Mouse (Mus musculus) embryonic facial prominence, embryonic 10.5 days (tissue): ENCODE data around the gene Tjp3. TPM values are rescaled to one million over a fixed set of nuclear protein-coding genes. Genes with fewer than 3 reads are reported as not detected.

Experiments
- DNase-seq: peaks from one replicate; pipeline ENCODE4 v3.0.0-alpha.2; 2017; ENCODE audit warnings: low spot score
- H3K27ac ChIP-seq: fragments of 300-500 bp; sonication (generic); replicated peaks from 2 replicates; pipeline ENCODE4 v1.5.1; 2016; ENCODE audit warnings: mild to moderate bottlenecking
- H3K27me3 ChIP-seq: fragments of 300-500 bp; sonication (generic); replicated peaks from 2 replicates; pipeline ENCODE4 v1.6.1; 2016; ENCODE audit warnings: low read depth, mild to moderate bottlenecking; ENCODE audit not compliant: poor library complexity, severe bottlenecking
- H3K36me3 ChIP-seq: fragments of 300-500 bp; sonication (generic); replicated peaks from 2 replicates; pipeline ENCODE4 v1.6.1; 2016; ENCODE audit warnings: mild to moderate bottlenecking, moderate library complexity
- H3K4me1 ChIP-seq: fragments of 300-500 bp; sonication (generic); 2 replicates; pipeline ENCODE4 v1.6.1; 2016
- H3K4me3 ChIP-seq: fragments of 300-500 bp; sonication (generic); 2 replicates; pipeline ENCODE4 v1.5.1; 2016; ENCODE audit warnings: mild to moderate bottlenecking, moderate library complexity
- H3K9me3 ChIP-seq: fragments of 300-500 bp; sonication (generic); 2 replicates; pipeline ENCODE4 v1.6.1; 2016; ENCODE audit warnings: mild to moderate bottlenecking
- WGBS: fragments of 180-500 bp; shearing (Covaris S2); methylation state at CpG from one replicate; pipeline ENCODE4 v1.1.7; 2016; 5-methylcytosine and 5-hydroxymethylcytosine counted together
- polyA plus RNA-seq: library from polyadenylated mRNA; unstranded; fragments of >200 nt; fragmentation: Nextera tagmentation; extraction: Ambion mirVana; gene quantifications from 2 replicates; pipeline ENCODE4 v1.2.1, GENCODE M21; 2016

Tjp3 gene
- polyA plus RNA-seq, 1 experiment from 2014 or later = 8.9 TPM

- peak; percentile 49 for DNase-seq
Observed at GRCm38 (mm10) chr10:81316338-81317060, 25.1 kb upstream of the Tjp3 start.

GRCm38 (mm10) chr10:81315587-81315986, 24.2 kb upstream of the Tjp3 start:
- Histone ChIP-seq H3K9me3 (no peaks in the 10 kb centered on the region), H3K4me1 (peaks cover 43% of the 10 kb centered on the region), H3K4me3 (no peak overlapping the region), H3K27ac (no peak overlapping the region), H3K36me3 (peaks cover 83% of the 10 kb centered on the region), H3K27me3 (0 out of 2 replicates have a peak, but pooled peaks cover 6% of the 10 kb centered on the region)
- DNase-seq = no peak
- WGBS = 89% methylated on average over 16 of the region's 16 CpGs

More at GRCm38 (mm10) chr10:81316338-81317060, 25.1 kb upstream of the Tjp3 start:
- H3K27me3 ChIP-seq = 0 out of 2 replicates have a peak, but pooled peaks cover 6% of the 10 kb centered on the region
- H3K4me3 ChIP-seq = peak overlapping the region; percentile 44
- peaks cover 74% of the 10 kb centered on the region for H3K36me3 ChIP-seq
- no peaks in the 10 kb centered on the region for H3K9me3 ChIP-seq
- H3K4me1 ChIP-seq = peaks cover 44% of the 10 kb centered on the region
- H3K27ac ChIP-seq = peak overlapping the region; percentile 63
- WGBS = 41% methylated on average over 16 of the region's 16 CpGs

GRCm38 (mm10) chr10:81314201-81314600, 22.8 kb upstream of the Tjp3 start:
- no peak for DNase-seq
- Histone ChIP-seq H3K4me1 (peaks cover 36% of the 10 kb centered on the region), H3K27me3 (0 out of 2 replicates have a peak, but pooled peaks cover 6% of the 10 kb centered on the region), H3K9me3 (no peaks in the 10 kb centered on the region), H3K27ac (no peak overlapping the region), H3K36me3 (peaks cover 97% of the 10 kb centered on the region), H3K4me3 (no peak overlapping the region)
- WGBS = 83% methylated on average over 7 of the region's 7 CpGs

- peak overlapping the region; percentile 21; the same call in 1 of the 2 replicates for H3K4me3 ChIP-seq
- peaks cover 30% of the 10 kb centered on the region for H3K4me1 ChIP-seq
- H3K27ac ChIP-seq = no peak overlapping the region
- H3K9me3 ChIP-seq = no peaks in the 10 kb centered on the region
- peaks cover 100% of the 10 kb centered on the region for H3K36me3 ChIP-seq
- WGBS = 94% methylated on average over 13 of the region's 13 CpGs
- no peak for DNase-seq
- H3K27me3 ChIP-seq = 0 out of 2 replicates have a peak, but pooled peaks cover 6% of the 10 kb centered on the region
Observed at GRCm38 (mm10) chr10:81313581-81313980, 22.2 kb upstream of the Tjp3 start.

- Histone ChIP-seq H3K9me3 (no peaks in the 10 kb centered on the region), H3K4me3 (no peak overlapping the region), H3K27me3 (no peaks in the 10 kb centered on the region), H3K27ac (no peak overlapping the region), H3K4me1 (peaks cover 2% of the 10 kb centered on the region), H3K36me3 (peaks cover 96% of the 10 kb centered on the region)
- WGBS = 90% methylated on average over 5 of the region's 5 CpGs
- DNase-seq = no peak
Observed at GRCm38 (mm10) chr10:81309571-81309970, 18.2 kb upstream of the Tjp3 start.

DNA sequence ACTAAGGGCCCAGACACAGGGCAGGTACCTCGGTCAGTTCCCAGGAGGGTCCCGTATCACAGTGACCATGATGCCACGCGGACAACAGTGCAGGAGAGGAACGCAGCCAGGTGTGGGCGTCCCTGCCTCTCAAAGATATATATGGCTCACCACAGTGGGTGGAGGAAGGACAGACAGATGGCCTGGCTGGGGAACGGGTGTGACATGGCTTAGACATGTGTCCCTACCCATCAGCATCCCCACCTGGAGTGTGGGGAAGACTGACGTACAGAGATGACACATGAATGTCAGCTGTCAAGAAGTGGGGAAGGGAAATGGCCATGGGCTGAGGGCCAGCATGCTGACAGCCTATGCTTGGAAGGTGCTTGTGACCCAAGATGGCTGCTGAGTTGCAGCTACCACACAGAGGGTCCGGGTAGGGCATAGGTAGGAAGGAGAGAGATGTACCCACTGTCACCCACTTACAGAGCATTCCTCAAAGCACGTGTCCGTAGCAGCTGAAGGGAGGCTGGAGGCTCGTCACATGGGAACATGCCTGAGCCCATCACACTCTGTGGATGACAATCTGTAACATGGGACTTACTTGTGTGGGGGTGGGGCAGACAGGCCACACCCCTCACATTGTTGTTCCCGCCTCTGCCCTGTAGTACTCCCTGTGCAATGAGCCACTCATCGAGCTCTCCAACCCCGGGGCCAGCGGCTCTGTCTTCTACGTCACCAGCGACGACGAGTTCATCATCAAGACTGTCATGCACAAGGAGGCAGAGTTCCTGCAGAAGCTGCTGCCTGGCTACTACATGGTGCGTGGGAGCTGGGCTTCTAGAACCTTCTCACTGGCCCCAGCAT, 15.7 kb upstream of the Tjp3 start:
- H3K36me3 ChIP-seq = peaks cover 81% of the 10 kb centered on the region
- H3K4me1 ChIP-seq = peaks cover 26% of the 10 kb centered on the region
- 94% methylated on average over 21 of the region's 21 CpGs for WGBS
- DNase-seq = no peak
- H3K27me3 ChIP-seq = no peaks in the 10 kb centered on the region
- H3K9me3 ChIP-seq = no peaks in the 10 kb centered on the region
- no peak overlapping the region for H3K27ac ChIP-seq
- H3K4me3 ChIP-seq = no peak overlapping the region

GRCm38 (mm10) chr10:81306173-81306668, 14.8 kb upstream of the Tjp3 start:
- Histone ChIP-seq H3K36me3 (peaks cover 79% of the 10 kb centered on the region), H3K4me3 (no peak overlapping the region), H3K4me1 (peaks cover 32% of the 10 kb centered on the region), H3K27ac (no peak overlapping the region), H3K27me3 (no peaks in the 10 kb centered on the region), H3K9me3 (no peaks in the 10 kb centered on the region)
- WGBS = 95% methylated on average over 12 of the region's 12 CpGs
- no peak for DNase-seq

GRCm38 (mm10) chr10:81305663-81306062, 14.3 kb upstream of the Tjp3 start:
- 93% methylated on average over 14 of the region's 14 CpGs for WGBS
- Histone ChIP-seq H3K36me3 (peaks cover 77% of the 10 kb centered on the region), H3K4me1 (peaks cover 38% of the 10 kb centered on the region), H3K27ac (no peak overlapping the region), H3K9me3 (no peaks in the 10 kb centered on the region), H3K4me3 (no peak overlapping the region), H3K27me3 (no peaks in the 10 kb centered on the region)
- no peak for DNase-seq

GRCm38 (mm10) chr10:81304597-81305238, 13.3 kb upstream of the Tjp3 start:
- 24% methylated on average over 8 of the region's 9 CpGs for WGBS
- no peak overlapping the region for H3K27ac ChIP-seq
- no peak overlapping the region for H3K4me3 ChIP-seq
- H3K9me3 ChIP-seq = no peaks in the 10 kb centered on the region
- DNase-seq = peak; percentile 64
- H3K27me3 ChIP-seq = no peaks in the 10 kb centered on the region
- H3K36me3 ChIP-seq = peaks cover 76% of the 10 kb centered on the region
- peaks cover 48% of the 10 kb centered on the region for H3K4me1 ChIP-seq

GRCm38 (mm10) chr10:81303761-81304160, 12.4 kb upstream of the Tjp3 start:
- peaks cover 68% of the 10 kb centered on the region for H3K36me3 ChIP-seq
- H3K4me3 ChIP-seq = no peak overlapping the region
- no peak for DNase-seq
- H3K27ac ChIP-seq = peak overlapping the region; percentile 36; the same call in 1 of the 2 replicates
- no peaks in the 10 kb centered on the region for H3K9me3 ChIP-seq
- H3K27me3 ChIP-seq = no peaks in the 10 kb centered on the region
- peaks cover 57% of the 10 kb centered on the region for H3K4me1 ChIP-seq
- 77% methylated on average over 7 of the region's 7 CpGs for WGBS

GRCm38 (mm10) chr10:81303258-81303657, 11.9 kb upstream of the Tjp3 start:
- H3K4me1 ChIP-seq = peaks cover 57% of the 10 kb centered on the region
- H3K36me3 ChIP-seq = peaks cover 68% of the 10 kb centered on the region
- no peaks in the 10 kb centered on the region for H3K9me3 ChIP-seq
- no peaks in the 10 kb centered on the region for H3K27me3 ChIP-seq
- no peak for DNase-seq
- H3K27ac ChIP-seq = peak overlapping the region; percentile 36
- WGBS = 78% methylated on average over 10 of the region's 10 CpGs
- 0 out of 2 replicates have a peak overlapping the region, but pooled peaks have one; percentile 9 for H3K4me3 ChIP-seq

DNA sequence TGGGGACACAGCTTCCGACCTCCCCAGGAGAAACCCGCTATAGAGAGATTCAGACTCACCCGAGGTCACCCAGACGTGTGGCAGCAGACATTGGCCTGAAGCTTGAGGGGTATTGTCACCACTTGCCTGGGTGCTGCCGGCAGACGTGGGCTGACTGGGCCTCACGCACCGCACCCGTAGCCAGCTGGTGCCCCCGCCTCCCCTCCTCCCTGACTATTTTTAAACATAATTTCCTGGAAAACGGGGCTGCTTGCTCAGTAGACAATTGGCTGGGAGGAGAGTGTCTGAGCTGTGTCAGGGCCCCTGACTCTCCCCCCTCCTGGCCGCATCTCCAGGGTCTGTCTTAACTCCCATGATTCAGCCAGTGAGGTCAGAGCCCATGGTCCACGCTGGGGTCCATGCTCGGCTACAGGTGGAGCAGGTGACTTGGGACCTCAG, 11.4 kb upstream of the Tjp3 start:
- Histone ChIP-seq H3K27me3 (no peaks in the 10 kb centered on the region), H3K4me3 (peak overlapping the region; percentile 9; the same call in 1 of the 2 replicates), H3K27ac (peak overlapping the region; percentile 60), H3K4me1 (peaks cover 62% of the 10 kb centered on the region), H3K36me3 (peaks cover 68% of the 10 kb centered on the region), H3K9me3 (no peaks in the 10 kb centered on the region)
- 81% methylated on average over 14 of the region's 14 CpGs for WGBS
- DNase-seq = no peak
